Comparison of ENCODE assay signal across 8 mouse cellular contexts in the genomic region with DNA sequence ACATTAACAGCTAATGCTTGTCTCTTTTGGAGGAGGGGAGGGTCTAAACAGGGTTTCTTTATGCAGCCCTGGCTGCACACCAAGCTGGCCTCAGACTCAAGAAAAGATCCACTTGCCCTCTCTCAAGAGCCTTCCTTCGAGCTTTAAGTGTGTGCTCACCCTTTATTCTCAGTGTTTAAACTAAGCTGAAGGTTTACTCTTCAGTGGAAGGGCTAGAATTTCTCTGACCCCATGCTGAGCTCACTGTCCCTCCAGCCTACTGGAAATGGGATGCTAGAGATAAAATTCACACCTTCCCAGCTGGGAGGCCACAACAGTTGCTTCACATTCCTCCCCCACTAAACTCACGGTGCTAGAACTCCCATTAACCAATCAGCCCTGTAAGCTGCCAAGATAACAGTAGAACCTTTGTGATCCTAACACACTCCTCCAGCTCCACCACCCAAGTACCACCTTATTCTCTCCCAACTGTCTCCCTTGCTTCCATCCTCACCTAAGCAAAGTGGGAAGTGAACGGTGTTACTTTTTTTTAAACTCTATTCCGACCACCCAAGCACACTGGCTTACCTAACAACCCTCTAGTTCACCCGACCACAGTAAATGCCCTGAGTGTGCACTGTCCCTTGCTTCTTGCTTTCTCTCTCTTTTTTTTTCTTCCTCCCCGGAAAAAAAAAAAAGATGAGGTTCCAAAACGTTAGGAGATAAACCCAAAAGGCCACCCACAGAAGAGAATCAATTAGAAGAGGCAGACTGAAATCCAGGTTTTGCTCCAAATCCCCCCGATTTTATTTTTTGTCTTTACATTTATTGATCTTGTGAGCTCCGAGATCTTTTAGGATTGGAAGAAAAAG. TPM values are rescaled to one million over a fixed set of nuclear protein-coding genes. Genes with fewer than 3 reads are reported as not detected.
DNase-seq lines count a peak whose midpoint lies in the region; ATAC-seq and TF ChIP-seq lines count a peak whose summit lies in the region.

No protein-coding gene starts in this region.

- intact Hi-C loops in gastrocnemius, postnatal 14 days (cut with DNase I; ENCODE audit: low total_unique reads): no loop called here

- no peaks in the 10 kb centered on the region for H3K4me1 ChIP-seq in neural tube, embryonic 11.5 days (ENCODE audit: control insufficient read depth, insufficient read depth, low read length)
- H3K4me1 ChIP-seq in forebrain, embryonic 10.5 days: peaks cover 19% of the 10 kb centered on the region
- peaks cover 0 to 9% of the 10 kb centered on the region in 2 experiments; a peak in 2 of 4 replicates for H3K4me1 ChIP-seq in liver, embryonic 14.5 days (replicated peaks; ENCODE audit: control insufficient read depth in 2 of 2, insufficient read depth in 2 of 2, low read length in 1 of 2)
- H3K4me1 ChIP-seq in stomach, postnatal 0 days (replicated peaks; ENCODE audit: control insufficient read depth, insufficient read depth): no peaks in the 10 kb centered on the region

- no peak for TF ChIP-seq EP300 in liver, embryonic 14.5 days (IDR thresholded peaks at IDR 0.05; ENCODE audit: low read depth)
- TF ChIP-seq EP300 in stomach, postnatal 0 days (optimal IDR thresholded peaks at IDR 0.05): no peak

- H3K9ac ChIP-seq in neural tube, embryonic 11.5 days (ENCODE audit: low read length): no peak overlapping the region; the same call in 1 of the 2 replicates
- no peak overlapping the region for H3K9ac ChIP-seq in liver, embryonic 14.5 days (replicated peaks)
- no peak overlapping the region for H3K9ac ChIP-seq in stomach, postnatal 0 days (ENCODE audit: low read length)

- peak overlapping the region; percentile 65 for H3K4me3 ChIP-seq in neural tube, embryonic 11.5 days (ENCODE audit: low read depth, low read length)
- H3K4me3 ChIP-seq in forebrain, embryonic 10.5 days: peak overlapping the region; percentile 69
- H3K4me3 ChIP-seq in liver, embryonic 14.5 days (ENCODE audit: insufficient read depth in 1 of 2, low read depth in 2 of 2, low read length in 2 of 2): peak overlapping the region in 1 of 2 experiments; percentile 56; a peak in 2 of 4 replicates
- H3K4me3 ChIP-seq in stomach, postnatal 0 days (ENCODE audit: low read depth, low read length): peak overlapping the region; percentile 54

- H3K27ac ChIP-seq in neural tube, embryonic 11.5 days (ENCODE audit: low read depth, low read length): no peak overlapping the region
- peak overlapping the region; percentile 96 for H3K27ac ChIP-seq in forebrain, embryonic 10.5 days
- no peak overlapping the region for H3K27ac ChIP-seq in liver, embryonic 14.5 days
- H3K27ac ChIP-seq in stomach, postnatal 0 days (replicated peaks): no peak overlapping the region

- 28% methylated on average over 9 of the region's 9 CpGs for WGBS in neural tube, embryonic 11.5 days
- whole genome bisulfite sequencing in forebrain, embryonic 10.5 days: 23% methylated on average over 9 of the region's 9 CpGs
- WGBS in liver, embryonic 14.5 days (ENCODE audit: insufficient replicate concordance): 5% methylated on average over 9 of the region's 9 CpGs
- 27% methylated on average over 9 of the region's 9 CpGs for WGBS in stomach, postnatal 0 days

- no peaks in the 10 kb centered on the region for H3K27me3 ChIP-seq in neural tube, embryonic 11.5 days (ENCODE audit: control insufficient read depth, insufficient read depth, low read length)
- peaks cover 18% of the 10 kb centered on the region for H3K27me3 ChIP-seq in forebrain, embryonic 10.5 days (ENCODE audit: poor library complexity, severe bottlenecking)
- no peaks in the 10 kb centered on the region for H3K27me3 ChIP-seq in liver, embryonic 14.5 days (ENCODE audit: control insufficient read depth, insufficient read depth, low read length)
- H3K27me3 ChIP-seq in stomach, postnatal 0 days (ENCODE audit: control insufficient read depth, insufficient read depth, low read length): no peaks in the 10 kb centered on the region

- H3K9me3 ChIP-seq in neural tube, embryonic 11.5 days (ENCODE audit: control insufficient read depth, low read length): no peaks in the 10 kb centered on the region
- no peaks in the 10 kb centered on the region for H3K9me3 ChIP-seq in forebrain, embryonic 10.5 days
- no peaks in the 10 kb centered on the region for H3K9me3 ChIP-seq in liver, embryonic 14.5 days (ENCODE audit: control insufficient read depth, low read length)
- no peaks in the 10 kb centered on the region for H3K9me3 ChIP-seq in stomach, postnatal 0 days (ENCODE audit: control insufficient read depth, low read length)

- peak overlapping the region; percentile 43 for H3K4me2 ChIP-seq in neural tube, embryonic 11.5 days (ENCODE audit: low read depth)
- peak overlapping the region; percentile 61 for H3K4me2 ChIP-seq in liver, embryonic 14.5 days (ENCODE audit: low read depth)
- peak overlapping the region; percentile 62 for H3K4me2 ChIP-seq in stomach, postnatal 0 days (replicated peaks; ENCODE audit: low read depth)

- H3K36me3 ChIP-seq in neural tube, embryonic 11.5 days (ENCODE audit: control insufficient read depth, insufficient read depth, low read length): no peaks in the 10 kb centered on the region
- no peaks in the 10 kb centered on the region for H3K36me3 ChIP-seq in forebrain, embryonic 10.5 days (replicated peaks)
- no peaks in the 10 kb centered on the region for H3K36me3 ChIP-seq in liver, embryonic 14.5 days (replicated peaks; ENCODE audit: control insufficient read depth, insufficient read depth, low read depth)
- no peaks in the 10 kb centered on the region for H3K36me3 ChIP-seq in stomach, postnatal 0 days (ENCODE audit: control insufficient read depth, insufficient read depth, low read length)

- TF ChIP-seq CTCF in liver, embryonic 14.5 days (IDR thresholded peaks at IDR 0.05; ENCODE audit: low read depth): no peak
- TF ChIP-seq CTCF in stomach, postnatal 0 days (IDR thresholded peaks at IDR 0.05; ENCODE audit: low read depth): no peak

- no peak for ATAC-seq in neural tube, embryonic 11.5 days (ENCODE audit: insufficient read depth, low FRiP score, low TSS enrichment)
- ATAC-seq in liver, embryonic 14.5 days (ENCODE audit: insufficient read depth): no peak
- no peak for ATAC-seq in stomach, postnatal 0 days (ENCODE audit: low FRiP score, low TSS enrichment)

- no peak for DNase-seq in neural tube, embryonic 11.5 days (ENCODE audit: low spot score)
- no peak for DNase-seq in neural tube, embryonic 10.5 days (ENCODE audit: extremely low spot score, low spot score)
- peak; percentile 15 for DNase-seq in forebrain, embryonic 10.5 days (ENCODE audit: extremely low spot score, low spot score)
- no peak for DNase-seq in liver, embryonic 14.5 days (ENCODE audit: low read depth in 3 of 3, low spot score in 3 of 3)
- no peak for DNase-seq in stomach, postnatal 0 days (ENCODE audit: low spot score)
- DNase-seq in gastrocnemius, postnatal 14 days: no peak
- no peak for DNase-seq in thymus, postnatal 4 days
- no peak for DNase-seq in adrenal gland, postnatal 10 days

RNA-seq across cellular contexts. Expression of gene Sms, which starts 2.0 kb away (rescaled TPM):
- 105 and 111 TPM in 2 replicates for polyA plus RNA-seq in neural tube, embryonic 11.5 days (2014; fragmentation: Nextera tagmentation; extraction: Ambion mirVana)
- 102 and 110 TPM in 2 replicates for polyA plus RNA-seq in forebrain, embryonic 10.5 days (2016; fragmentation: Nextera tagmentation; extraction: Ambion mirVana)
- polyA plus RNA-seq in liver, embryonic 14.5 days (2012; rRNA removed): 11.7 and 17.5 TPM in 2 replicates
- polyA plus RNA-seq in liver, embryonic 14.5 days (2014; fragmentation: Nextera tagmentation; extraction: Ambion mirVana): 19.4 and 19.7 TPM in 2 replicates
- 28.3 and 30.7 TPM in 2 replicates for polyA plus RNA-seq in stomach, postnatal 0 days (2015; fragmentation: Nextera tagmentation; extraction: Ambion mirVana)
- 10 to 100 TPM; 32.8 to 40.5 TPM for total RNA-seq in gastrocnemius, postnatal 14 days (2021)
- total RNA-seq in adrenal gland, postnatal 10 days (2021): 10 to 100 TPM; 14.9 to 22.7 TPM
